Mouse (Mus musculus) sigmoid colon, adult 10 weeks (tissue): Measurements from ENCODE around the gene Trarg1. TPM values are rescaled to one million over a fixed set of nuclear protein-coding genes. Genes with fewer than 3 reads are reported as not detected.

Experiments
- polyA plus RNA-seq: library from polyadenylated mRNA; stranded (reverse); fragments of 350-450 nt; fragmentation: Illumina TruSeq; extraction: RNeasy Lipid Tissue Mini Kit (QIAGEN cat#74804); gene quantifications from one replicate; pipeline ENCODE4 v1.2.3, GENCODE M21; 2014; ENCODE audit warnings: low read depth, low replicate concordance

Trarg1 gene
- 0.25 TPM for polyA plus RNA-seq

GRCm38 (mm10) chr11:76679508-76679907 lies at the start of gene Trarg1:
Gene Trarg1 (plus strand): TSS chr11:76679808.

GRCm38 (mm10) chr11:76671871-76672475 lies 7.6 kb upstream of the Trarg1 start, which contains the start of gene Bhlha9:
Gene Bhlha9 (plus strand): TSS chr11:76672470.

Other genes with a start within 250 kb of the Trarg1 start
- gene Abr, start 57.5 kb upstream of the Trarg1 start, polyA plus RNA-seq, result 33.7 TPM
- not detected for gene Bhlha9, start 7.3 kb upstream of the Trarg1 start, polyA plus RNA-seq
- gene Gosr1, start 83.8 kb downstream of the Trarg1 start, polyA plus RNA-seq, result 49.3 TPM
- gene Cpd, start 167.2 kb downstream of the Trarg1 start, polyA plus RNA-seq, result 331 TPM
- 113 TPM for gene Tmigd1, start 222.4 kb downstream of the Trarg1 start, polyA plus RNA-seq
- gene Blmh, start 245.0 kb downstream of the Trarg1 start, polyA plus RNA-seq, result 127 TPM